Mouse (Mus musculus): Measurements from ENCODE around the gene Ptpn1.

GRCm38 (mm10) chr2:167969851-167970541, 38.1 kb downstream of the Ptpn1 start:
- no peak for TF ChIP-seq CTCF (IDR thresholded peaks at IDR 0.05; ENCODE audit: control insufficient read depth, insufficient read depth, insufficient read length)
- TF ChIP-seq USF1 (IDR thresholded peaks at IDR 0.05; ENCODE audit: low read depth), result no peak
- no peak for TF ChIP-seq MAX (IDR thresholded peaks at IDR 0.05)
